Mouse (Mus musculus): ENCODE measurements around the gene Limch1.

DNA sequence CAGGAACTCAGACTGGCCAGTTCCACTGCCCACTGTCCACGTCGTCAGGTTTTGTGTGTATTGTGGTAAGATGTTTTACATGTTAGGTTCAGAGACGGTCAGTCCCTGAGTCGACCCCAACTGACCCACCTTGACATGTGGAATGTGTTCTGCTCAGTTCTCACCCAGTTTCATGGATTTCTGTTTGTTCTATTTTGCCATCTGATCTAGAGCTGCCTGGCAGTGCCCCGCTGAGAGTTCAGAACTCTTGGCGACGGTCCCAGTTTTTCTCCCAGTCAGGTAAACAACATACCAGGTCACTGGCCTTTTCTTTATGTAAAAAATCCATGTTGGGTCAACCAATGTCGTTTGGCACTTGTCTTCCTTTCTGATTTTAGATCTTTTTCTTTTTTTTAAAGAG is 279.5 kb downstream of the Limch1 start:
- TF ChIP-seq CTCF (IDR thresholded peaks at IDR 0.05; ENCODE audit: control insufficient read depth, insufficient read depth, insufficient replicate concordance, low read depth, low read length) (no peak), POLR2A (IDR thresholded peaks at IDR 0.05; ENCODE audit: control insufficient read depth, low read depth, low read length) (no peak)
